Mouse (Mus musculus) C2C12 (cell line): ENCODE data around the gene Cog5.

Experiments used
- CEBPB ChIP-seq: IDR thresholded peaks from one replicate; pipeline ENCODE4 v1.6.1; 2011; ENCODE audit warnings: low read depth, mild to moderate bottlenecking, control low read depth, moderate library complexity
- CTCF ChIP-seq: IDR thresholded peaks from one replicate; pipeline ENCODE4 v1.5.1; 2011; ENCODE audit not compliant: control insufficient read depth, insufficient read depth, insufficient read length
- FOSL1 ChIP-seq: IDR thresholded peaks from one replicate; pipeline ENCODE4 v1.8.0; 2011; ENCODE audit warnings: mild to moderate bottlenecking, low read length; ENCODE audit not compliant: poor library complexity, insufficient read depth, severe bottlenecking
- MAX ChIP-seq: IDR thresholded peaks from one replicate; pipeline ENCODE4 v1.6.1; 2011; ENCODE audit warnings: mild to moderate bottlenecking, control low read depth
- MYOD1 ChIP-seq: IDR thresholded peaks from one replicate; pipeline ENCODE4 v1.6.1; 2011; ENCODE audit warnings: low read depth; ENCODE audit not compliant: control insufficient read depth, insufficient read length
- MYOG ChIP-seq: IDR thresholded peaks from one replicate; pipeline ENCODE4 v1.6.1; 2011; ENCODE audit not compliant: control insufficient read depth, insufficient read length; ENCODE audit errors: extremely low read depth
- USF1 ChIP-seq: IDR thresholded peaks from one replicate; pipeline ENCODE4 v1.6.1; 2011; ENCODE audit warnings: low read depth, mild to moderate bottlenecking, control low read depth, moderate library complexity

DNA sequence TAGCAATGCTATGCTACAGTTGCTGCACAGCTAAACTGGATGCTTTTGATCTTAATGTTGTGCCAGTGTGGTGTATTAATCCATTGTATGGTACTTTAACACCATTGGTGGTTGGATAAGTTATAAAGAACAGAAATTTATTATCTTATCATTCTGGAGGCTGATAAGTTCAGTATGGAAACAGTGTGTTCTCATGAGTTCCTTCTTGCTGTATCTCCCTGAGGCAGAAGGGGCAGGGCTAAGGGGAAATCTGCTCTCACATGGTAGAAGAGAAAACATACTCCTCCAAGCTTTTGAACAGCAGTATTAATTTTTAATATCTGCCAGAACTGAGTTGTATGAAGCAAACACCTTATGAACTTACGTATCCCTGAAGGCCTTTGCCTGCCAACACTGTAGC is 38.6 kb downstream of the Cog5 start:
- TF ChIP-seq CTCF (no peak), MYOD1 (no peak), MAX (no peak), USF1 (no peak), MYOG (no peak), CEBPB (no peak), FOSL1 (no peak)
